Mouse (Mus musculus) retina, postnatal 7 days (tissue): Measurements from ENCODE around the gene Mief2.
A peak's percentile ranks its signal among the peaks of the same experiment; 100 is the strongest.

Experiments
- DNase-seq: peaks from one replicate; pipeline ENCODE4 v3.0.0-alpha.2; 2012; ENCODE audit warnings: low read depth, low spot score

Gene Mief2

GRCm38 (mm10) chr11:60776829-60777740 is 48.9 kb downstream of the Mief2 start, which contains the start of the genes Top3a and Smcr8:
Top3a (minus strand) TSS chr11:60777365.
Smcr8 (plus strand) TSS chr11:60777524.
- peak; percentile 81 for DNase-seq

- DNase-seq: no peak
These were observed 49.7 kb downstream of the Mief2 start for GRCm38 (mm10) chr11:60777801-60778370.

- DNase-seq: no peak
These were observed 51.5 kb downstream of the Mief2 start for GRCm38 (mm10) chr11:60779673-60780189.
